Mouse (Mus musculus) liver, embryonic 14.5 days (tissue): Measurements from ENCODE around the gene Mbnl1.

Experiments
- CTCF ChIP-seq: IDR thresholded peaks from 2 replicates; pipeline ENCODE4 v1.5.1; 2016; ENCODE audit warnings: antibody characterized with exemption, low read depth, control low read depth
- EP300 ChIP-seq: IDR thresholded peaks from 2 replicates; pipeline ENCODE4 v1.6.1; 2016; ENCODE audit warnings: antibody characterized with exemption, low read depth

DNA sequence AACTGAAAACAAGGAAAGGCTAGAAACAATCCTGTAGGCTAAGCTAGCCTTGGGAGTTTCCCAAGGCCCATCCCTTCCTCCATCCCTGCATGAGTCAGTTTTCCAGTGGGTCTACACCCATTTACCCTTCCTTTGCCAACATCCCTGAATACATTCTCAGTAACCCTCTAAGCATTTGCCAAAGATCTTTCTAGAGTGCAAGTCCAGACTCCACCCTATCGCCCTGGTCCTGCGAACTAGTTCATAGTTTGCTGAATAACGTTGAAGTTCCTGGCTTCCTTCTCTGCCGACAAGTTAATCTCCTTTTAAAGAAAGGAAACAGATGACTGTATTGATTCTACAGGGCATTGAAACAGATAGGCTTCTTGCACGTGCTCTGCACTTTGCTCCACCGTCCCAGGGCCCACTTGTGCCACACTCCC is 26.5 kb downstream of the Mbnl1 start:
- TF ChIP-seq CTCF (no peak), EP300 (no peak)
